Mouse (Mus musculus) bone marrow, adult 2 months (tissue): ENCODE measurements around the gene Zfp296.

Experiments
- CTCF ChIP-seq: fragments of 200-500 bp; IDR thresholded peaks from 2 replicates; pipeline ENCODE4 v1.5.1; 2011; ENCODE audit warnings: low read length, control low read depth; ENCODE audit not compliant: control insufficient read depth, insufficient read depth
- POLR2A ChIP-seq: fragments of 200-500 bp; IDR thresholded peaks from 2 replicates; pipeline ENCODE4 v1.6.1; 2011; ENCODE audit warnings: low read depth, mild to moderate bottlenecking, control low read depth, low read length, borderline replicate concordance; ENCODE audit not compliant: control insufficient read depth

DNA sequence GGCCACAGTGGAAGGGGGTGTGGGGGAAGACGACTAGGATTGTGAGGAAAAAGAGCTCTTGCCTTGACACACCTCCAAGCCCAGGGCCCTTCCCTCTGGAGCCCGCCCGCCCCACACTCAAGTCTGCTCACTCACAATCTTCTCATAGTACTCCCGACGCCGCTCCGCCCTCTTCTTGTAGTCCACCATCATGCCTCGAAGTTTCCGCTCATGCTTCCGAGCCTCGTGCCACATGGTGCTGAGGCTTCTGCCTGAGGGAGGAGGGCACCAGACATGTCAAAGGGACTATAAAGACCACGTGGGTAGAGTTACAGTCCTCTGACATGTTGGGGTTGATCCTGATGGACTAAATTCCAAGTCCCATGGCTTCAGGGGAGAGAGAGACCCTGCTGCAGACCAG is 26.0 kb downstream of the Zfp296 start:
- no peak for TF ChIP-seq CTCF
- TF ChIP-seq POLR2A, result no peak
